ENCODE assay signal across 9 mouse cellular contexts in the genomic region with DNA sequence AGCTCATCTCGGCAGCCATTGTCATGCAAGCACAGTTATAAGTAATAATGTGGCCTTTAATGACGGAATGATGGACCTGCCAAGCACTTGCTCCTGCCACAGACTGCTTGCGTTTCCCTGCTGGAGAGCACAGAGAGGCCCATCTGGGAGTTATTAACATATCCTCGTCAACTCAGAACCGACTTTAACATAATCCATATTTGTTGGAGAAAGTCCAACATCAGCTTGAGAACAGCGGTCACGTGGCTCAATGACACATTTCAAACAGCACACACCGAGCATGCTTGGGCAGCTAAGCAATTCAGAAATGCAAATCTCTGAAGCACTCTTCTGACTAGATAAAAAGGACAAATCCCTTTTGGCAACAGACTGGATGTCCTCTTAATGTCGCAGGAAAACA.
A peak's percentile ranks its signal among the peaks of the same experiment; 100 is the strongest.
DNase-seq lines count a peak whose midpoint lies in the region; ATAC-seq and TF ChIP-seq lines count a peak whose summit lies in the region.
"Had no signal": no experiment of that assay in that cellular context is flagged by ENCODE, and none has a peak within 500 bp of the region (broad histone marks: within the 10 kb centered on the region; RNA-seq: fewer than 3 reads in every experiment).

No protein-coding gene starts in this region.

- no peak overlapping the region for H3K9ac ChIP-seq in heart, embryonic 15.5 days
- no peak overlapping the region for H3K9ac ChIP-seq in hindbrain, embryonic 15.5 days

- H3K4me3 ChIP-seq in heart, embryonic 15.5 days, result no peak overlapping the region
- H3K4me3 ChIP-seq in hindbrain, embryonic 15.5 days, result no peak overlapping the region

- no peak overlapping the region for H3K27ac ChIP-seq in heart, embryonic 15.5 days
- H3K27ac ChIP-seq in hindbrain, embryonic 15.5 days (replicated peaks), result peak overlapping the region; percentile 59; the same call in 1 of the 2 replicates

- intact Hi-C loops in gastrocnemius, postnatal 36 days (cut with DNase I), result loop anchor here (10.0 kb wide), 1 partner anchor 179 kb away; no protein-coding TSS in a partner anchor

- H3K4me2 ChIP-seq in heart, embryonic 15.5 days, result peak overlapping the region; percentile 23
- peak overlapping the region; percentile 33 for H3K4me2 ChIP-seq in hindbrain, embryonic 15.5 days

- H3K27me3 ChIP-seq in heart, embryonic 15.5 days, result no peaks in the 10 kb centered on the region
- H3K27me3 ChIP-seq in hindbrain, embryonic 15.5 days, result no peaks in the 10 kb centered on the region

- H3K9me3 ChIP-seq in heart, embryonic 15.5 days (replicated peaks), result no peaks in the 10 kb centered on the region
- no peaks in the 10 kb centered on the region for H3K9me3 ChIP-seq in hindbrain, embryonic 15.5 days
- H3K9me3 ChIP-seq: G1E had no signal

- peaks cover 5% of the 10 kb centered on the region; the same call in 1 of the 2 replicates for H3K4me1 ChIP-seq in heart, embryonic 15.5 days (replicated peaks)
- H3K4me1 ChIP-seq in hindbrain, embryonic 15.5 days (replicated peaks), result peaks cover 18% of the 10 kb centered on the region

- no peak for TF ChIP-seq POLR2A in brain, embryonic 14.5 days (IDR thresholded peaks at IDR 0.05; ENCODE audit: borderline replicate concordance, extremely low read depth, insufficient read depth, insufficient read length, poor library complexity, severe bottlenecking)

- no peak for ATAC-seq in heart, embryonic 15.5 days (replicated peaks; ENCODE audit: insufficient number of reproducible peaks, insufficient read depth, low FRiP score, low read depth)
- ATAC-seq in hindbrain, embryonic 15.5 days (ENCODE audit: low FRiP score, low read depth), result peak; percentile 54; the same call in 1 of the 2 replicates

- DNase-seq in heart, adult 11 months, result no peak
- peak; percentile 91 for DNase-seq in brain, embryonic 14.5 days (ENCODE audit: low read depth)
- peak; percentile 4 to 40 for DNase-seq in lung, postnatal 4 days
- no peak for DNase-seq in adrenal gland, postnatal 36 days
- no peak for DNase-seq in urinary bladder, postnatal 10 days (ENCODE audit: low spot score)
- DNase-seq in gastrocnemius, postnatal 36 days, result no peak

- H3K36me3 ChIP-seq in heart, embryonic 15.5 days, result no peaks in the 10 kb centered on the region
- no peaks in the 10 kb centered on the region for H3K36me3 ChIP-seq in hindbrain, embryonic 15.5 days
- H3K36me3 ChIP-seq: G1E had no signal

- no peak for TF ChIP-seq CTCF in brain, embryonic 14.5 days (IDR thresholded peaks at IDR 0.05; ENCODE audit: borderline replicate concordance, extremely low read depth, insufficient read depth, insufficient read length)

- WGBS in heart, embryonic 15.5 days, result 39% methylated on average over 9 of the region's 9 CpGs
- 23% methylated on average over 9 of the region's 9 CpGs for WGBS in hindbrain, embryonic 15.5 days

Comparison
In these comparisons a context has a peak if more than half of its experiments do, and no peak if none do; other contexts are left out.
1. DNase-seq: peak in brain, embryonic 14.5 days (single experiment) and lung, postnatal 4 days (2 of 2); none in heart, adult 11 months (single experiment), adrenal gland, postnatal 36 days (0 of 2), urinary bladder, postnatal 10 days (single experiment) and gastrocnemius, postnatal 36 days (0 of 2).